Comparison of ENCODE assay signal across 26 mouse cellular contexts in genomic region chr8:115450789-115451188, GRCm38 (mm10).
DNase-seq lines count a peak whose midpoint lies in the region; ATAC-seq lines count a peak whose summit lies in the region.
"Had no signal": no experiment of that assay in that cellular context is flagged by ENCODE, and none has a peak within 500 bp of the region (broad histone marks: within the 10 kb centered on the region; RNA-seq: fewer than 3 reads in every experiment).

No protein-coding gene starts in this region.

- H3K9me3 ChIP-seq in intestine, embryonic 15.5 days = no peaks in the 10 kb centered on the region
- H3K9me3 ChIP-seq in kidney, embryonic 15.5 days (replicated peaks) = no peaks in the 10 kb centered on the region
- H3K9me3 ChIP-seq: embryonic facial prominence, embryonic 12.5 days; embryonic facial prominence, embryonic 15.5 days; forebrain, embryonic 12.5 days; forebrain, embryonic 15.5 days; heart, embryonic 10.5 days; hindbrain, embryonic 10.5 days; hindbrain, embryonic 13.5 days had no signal

- H3K36me3 ChIP-seq in intestine, embryonic 15.5 days = no peaks in the 10 kb centered on the region
- H3K36me3 ChIP-seq in kidney, embryonic 15.5 days = no peaks in the 10 kb centered on the region
- H3K36me3 ChIP-seq: embryonic facial prominence, embryonic 12.5 days; embryonic facial prominence, embryonic 15.5 days; forebrain, embryonic 12.5 days; forebrain, embryonic 15.5 days; G1E; heart, embryonic 10.5 days; hindbrain, embryonic 10.5 days; hindbrain, embryonic 13.5 days had no signal

- H3K4me2 ChIP-seq in intestine, embryonic 15.5 days (replicated peaks) = no peak overlapping the region
- H3K4me2 ChIP-seq in kidney, embryonic 15.5 days = no peak overlapping the region
- H3K4me2 ChIP-seq: embryonic facial prominence, embryonic 12.5 days; embryonic facial prominence, embryonic 15.5 days; forebrain, embryonic 12.5 days; forebrain, embryonic 15.5 days; hindbrain, embryonic 13.5 days had no signal

- no peaks in the 10 kb centered on the region for H3K27me3 ChIP-seq in intestine, embryonic 15.5 days (replicated peaks)
- peaks cover 4% of the 10 kb centered on the region; the same call in 1 of the 2 replicates for H3K27me3 ChIP-seq in kidney, embryonic 15.5 days
- H3K27me3 ChIP-seq: embryonic facial prominence, embryonic 12.5 days; embryonic facial prominence, embryonic 15.5 days; forebrain, embryonic 12.5 days; forebrain, embryonic 15.5 days; hindbrain, embryonic 13.5 days had no signal

- ATAC-seq in common myeloid progenitor, adult 5-6 weeks (replicated peaks; ENCODE audit: low read depth, poor library complexity, severe bottlenecking) = peak; percentile 96
- peak; percentile 61; the same call in 1 of the 2 replicates for ATAC-seq in monocyte, adult 5-6 weeks (replicated peaks; ENCODE audit: insufficient number of reproducible peaks, low FRiP score, low TSS enrichment, poor library complexity, severe bottlenecking)
- ATAC-seq in intestine, embryonic 15.5 days = no peak
- no peak for ATAC-seq in kidney, embryonic 15.5 days (replicated peaks; ENCODE audit: low FRiP score)
- ATAC-seq: forebrain, embryonic 15.5 days; hindbrain, embryonic 16.5 days; inflammation-experienced regulatory T-cells, adult 6 months; intestine, postnatal 0 days had no signal

- no peak overlapping the region for H3K9ac ChIP-seq in intestine, embryonic 15.5 days
- no peak overlapping the region for H3K9ac ChIP-seq in kidney, embryonic 15.5 days
- H3K9ac ChIP-seq: embryonic facial prominence, embryonic 12.5 days; embryonic facial prominence, embryonic 15.5 days; forebrain, embryonic 12.5 days; forebrain, embryonic 15.5 days; hindbrain, embryonic 13.5 days had no signal

- 0 out of 2 replicates have a peak, but pooled peaks cover 2% of the 10 kb centered on the region for H3K4me1 ChIP-seq in intestine, embryonic 15.5 days (replicated peaks)
- peaks cover 9% of the 10 kb centered on the region for H3K4me1 ChIP-seq in kidney, embryonic 15.5 days
- H3K4me1 ChIP-seq: forebrain, embryonic 15.5 days had no signal

- no peak overlapping the region for H3K4me3 ChIP-seq in intestine, embryonic 15.5 days (replicated peaks)
- H3K4me3 ChIP-seq in kidney, embryonic 15.5 days (replicated peaks) = no peak overlapping the region
- H3K4me3 ChIP-seq: embryonic facial prominence, embryonic 12.5 days; embryonic facial prominence, embryonic 15.5 days; forebrain, embryonic 12.5 days; forebrain, embryonic 15.5 days; heart, adult 2 months; heart, embryonic 10.5 days; hindbrain, embryonic 10.5 days; hindbrain, embryonic 13.5 days had no signal

- H3K27ac ChIP-seq in intestine, embryonic 15.5 days = no peak overlapping the region
- H3K27ac ChIP-seq in kidney, embryonic 15.5 days = no peak overlapping the region
- H3K27ac ChIP-seq: embryonic facial prominence, embryonic 12.5 days; embryonic facial prominence, embryonic 15.5 days; forebrain, embryonic 12.5 days; forebrain, embryonic 15.5 days; heart, adult 2 months; heart, embryonic 10.5 days; hindbrain, embryonic 10.5 days; hindbrain, embryonic 13.5 days had no signal

- DNase-seq in CD4-positive helper T cell, adult 2 months (ENCODE audit: low read depth, low spot score) = peak; percentile 33
- peak; percentile 32 for DNase-seq in induced T-regulatory cell, adult 2 months (ENCODE audit: low read depth)
- DNase-seq in urinary bladder, postnatal 10 days (ENCODE audit: low spot score) = no peak
- DNase-seq: adrenal gland, adult 8-10 months; adrenal gland, postnatal 25 days; cerebellum, adult 18-20 months; cerebellum, adult 9-10 months; cerebellum, postnatal 14 days; gastrocnemius, postnatal 25 days; heart, adult 2 months; kidney, adult 2 months had no signal

- WGBS in intestine, embryonic 15.5 days = 75% methylated on average over 1 of the region's 1 CpGs
- WGBS in kidney, embryonic 15.5 days = 73% methylated on average over 1 of the region's 1 CpGs

Comparison
In these comparisons a context has a peak if more than half of its experiments do, and no peak if none do; other contexts are left out.
1. ATAC-seq: peak in common myeloid progenitor, adult 5-6 weeks (single experiment) and monocyte, adult 5-6 weeks (single experiment); none in intestine, embryonic 15.5 days (single experiment) and kidney, embryonic 15.5 days (single experiment).